ENCODE assay signal across 1 mouse cellular context in the genomic region with DNA sequence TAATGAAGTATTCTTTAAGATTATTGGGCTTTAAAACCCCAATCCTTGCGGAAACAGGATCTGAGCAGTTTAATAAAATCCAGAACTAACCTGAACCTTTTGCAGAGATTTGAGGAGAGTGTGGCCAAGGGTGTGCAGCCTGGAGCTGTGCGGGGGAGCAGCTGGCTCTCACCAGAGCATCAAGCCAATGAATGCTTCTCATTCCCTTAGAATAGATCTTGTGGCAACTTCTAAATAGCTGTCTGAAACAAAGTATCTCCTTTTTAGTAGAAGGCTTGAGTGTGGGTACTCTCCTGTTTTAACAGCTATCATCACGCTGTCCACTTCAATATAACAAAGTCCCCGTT.
TF ChIP-seq lines count a peak whose summit lies in the region.

No protein-coding gene starts in this region.

TF ChIP-seq in myocyte, 11 proteins besides CTCF, POLR2A, EP300 and RAD21 (continued from another document):
- TF ChIP-seq MYOD1 (IDR thresholded peaks at IDR 0.05; ENCODE audit: control insufficient read depth in 1 of 3, insufficient read length in 2 of 3, low read depth in 2 of 3) (peak in 2 of 3 experiments; percentile 39 to 41), MYOG (IDR thresholded peaks at IDR 0.05; ENCODE audit: control insufficient read depth in 1 of 3, insufficient read depth in 1 of 3, insufficient read length in 2 of 3, low read depth in 2 of 3) (peak in 2 of 3 experiments; percentile 8 to 75)
TF ChIP-seq in myocyte: peak in this region for 3.
